Mouse (Mus musculus) forebrain, embryonic 15.5 days (tissue): ENCODE measurements around the gene Aim2. TPM values are rescaled to one million over a fixed set of nuclear protein-coding genes. Genes with fewer than 3 reads are reported as not detected.
"Not testable (repeated sequence)": the region's sequence is repeated elsewhere in the genome, so short reads cannot be mapped to it uniquely, and the experiment has no call there.

Experiments used
- ATAC-seq: fragments of 200-750 bp; cut with Nextera tagmentation; replicated peaks from 2 replicates; pipeline ENCODE4 v1.8.0; 2017; ENCODE audit warnings: mild to moderate bottlenecking, moderate TSS enrichment, moderate library complexity
- H3K27ac ChIP-seq: fragments of 300-500 bp; sonication (generic); replicated peaks from 2 replicates; pipeline ENCODE4 v1.5.1; 2015; ENCODE audit warnings: mild to moderate bottlenecking, inconsistent platforms
- H3K27me3 ChIP-seq: fragments of 300-500 bp; sonication (generic); 2 replicates; pipeline ENCODE4 v1.6.1; 2015; ENCODE audit warnings: inconsistent platforms
- H3K36me3 ChIP-seq: fragments of 300-500 bp; sonication (generic); 2 replicates; pipeline ENCODE4 v1.6.1; 2015; ENCODE audit warnings: mild to moderate bottlenecking, inconsistent platforms
- H3K4me1 ChIP-seq: fragments of 300-500 bp; sonication (generic); 2 replicates; pipeline ENCODE4 v1.6.1; 2015; ENCODE audit warnings: inconsistent platforms
- H3K4me2 ChIP-seq: fragments of 300-500 bp; sonication (generic); replicated peaks from 2 replicates; pipeline ENCODE4 v1.6.1; 2015; ENCODE audit warnings: mild to moderate bottlenecking, inconsistent platforms
- H3K4me3 ChIP-seq: fragments of 300-500 bp; sonication (generic); 2 replicates; pipeline ENCODE4 v1.5.1; 2015; ENCODE audit warnings: mild to moderate bottlenecking, inconsistent platforms
- H3K9ac ChIP-seq: fragments of 300-500 bp; sonication (generic); replicated peaks from 2 replicates; pipeline ENCODE4 v1.6.1; 2015; ENCODE audit warnings: mild to moderate bottlenecking, inconsistent platforms
- H3K9me3 ChIP-seq: fragments of 300-500 bp; sonication (generic); 2 replicates; pipeline ENCODE4 v1.6.1; 2016; ENCODE audit warnings: inconsistent platforms
- WGBS: fragments of 180-500 bp; shearing (Covaris S2); methylation state at CpG from one replicate; pipeline ENCODE4 v1.1.7; 2015; ENCODE audit warnings: mixed read lengths; 5-methylcytosine and 5-hydroxymethylcytosine counted together
- polyA plus RNA-seq: library from polyadenylated mRNA; unstranded; fragments of >200 nt; fragmentation: Nextera tagmentation; extraction: Ambion mirVana; gene quantifications from 2 replicates; pipeline ENCODE4 v1.2.1, GENCODE M21; 2015

Aim2 gene
- 3.5 and 4.3 TPM in 2 replicates for polyA plus RNA-seq

DNA sequence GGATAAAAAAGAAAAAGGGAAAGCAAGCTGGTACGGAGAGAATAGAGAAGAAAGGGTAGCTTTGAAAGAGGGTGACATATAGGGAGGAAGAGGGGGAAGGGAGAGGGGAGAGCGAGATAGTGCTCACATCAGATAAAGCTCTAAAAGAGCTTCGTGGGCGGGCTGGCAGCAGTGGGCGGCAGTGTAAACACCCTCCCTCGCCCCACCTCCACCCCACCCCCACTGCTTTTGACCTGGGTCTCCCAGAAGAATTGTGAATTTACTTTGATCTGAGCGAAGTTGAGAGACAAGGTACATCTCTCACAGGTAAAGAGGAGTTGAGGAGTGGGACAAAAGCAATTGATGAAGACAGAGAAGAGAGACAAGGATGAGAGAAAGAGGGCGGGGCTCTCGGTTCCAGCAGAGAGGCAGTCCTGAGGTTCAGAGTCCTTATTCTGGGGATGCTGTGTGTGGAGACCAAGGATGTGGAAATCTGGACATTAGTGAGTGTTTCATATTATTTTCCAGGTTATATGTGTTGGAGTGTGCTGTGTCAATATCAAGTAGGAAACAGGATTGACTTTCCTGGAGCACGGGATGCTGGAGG, at the start of gene Aim2:
Gene Aim2 (plus strand): TSS at position 508 of the 586 bp plus-strand sequence.
- H3K4me3 ChIP-seq: peak within 1 kb of the TSS; percentile 38
- peaks cover 21% of the 10 kb centered on the region for H3K4me1 ChIP-seq
- no peak within 1 kb of the TSS for H3K27ac ChIP-seq
- WGBS: 8% methylated on average over 9 of the region's 10 CpGs
- peaks cover 16% of the 10 kb centered on the region for H3K36me3 ChIP-seq
- H3K27me3 ChIP-seq: no peaks in the 10 kb centered on the region
- H3K9me3 ChIP-seq: no peaks in the 10 kb centered on the region
- ATAC-seq: peak; percentile 60
- H3K4me2 ChIP-seq: peak within 1 kb of the TSS; percentile 47
- H3K9ac ChIP-seq: peak within 1 kb of the TSS; percentile 35

- H3K27ac ChIP-seq, H3K27me3 ChIP-seq, H3K9ac ChIP-seq, H3K36me3 ChIP-seq, ATAC-seq, H3K9me3 ChIP-seq, H3K4me1 ChIP-seq, H3K4me3 ChIP-seq, H3K4me2 ChIP-seq: not testable (repeated sequence)
- 66% methylated on average over 3 of the region's 3 CpGs for WGBS
These were observed 47.9 kb upstream of the Aim2 start for GRCm38 (mm10) chr1:173302795-173303194.

- not testable (repeated sequence) for H3K27me3 ChIP-seq, ATAC-seq, H3K4me1 ChIP-seq, H3K9me3 ChIP-seq, H3K27ac ChIP-seq, H3K4me3 ChIP-seq, H3K36me3 ChIP-seq, H3K9ac ChIP-seq, H3K4me2 ChIP-seq
- 86% methylated on average over 7 of the region's 7 CpGs for WGBS
These were observed 37.1 kb upstream of the Aim2 start for GRCm38 (mm10) chr1:173313535-173314050.

DNA sequence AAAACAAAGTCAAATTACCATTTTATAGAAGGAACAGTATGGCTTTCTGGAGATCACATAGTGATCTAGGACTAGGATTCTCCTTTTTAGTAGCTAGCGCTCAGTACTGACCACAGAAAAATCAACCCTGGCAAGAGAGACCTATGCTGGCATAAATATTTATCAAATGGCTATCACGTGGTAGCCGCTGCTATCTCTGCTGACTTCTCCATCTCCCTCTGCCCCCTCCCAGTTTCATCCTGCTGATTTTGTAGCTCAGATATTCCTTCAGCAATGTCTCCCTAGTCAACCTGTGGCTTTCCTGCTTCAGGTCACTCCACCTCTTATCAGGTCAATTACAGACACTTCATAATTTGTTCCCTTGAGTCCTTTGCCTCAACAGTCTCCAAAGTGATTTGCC, 35.0 kb upstream of the Aim2 start:
- H3K36me3 ChIP-seq: no peaks in the 10 kb centered on the region
- no peaks in the 10 kb centered on the region for H3K27me3 ChIP-seq
- H3K4me3 ChIP-seq: no peak overlapping the region
- H3K4me1 ChIP-seq: no peaks in the 10 kb centered on the region
- no peak overlapping the region for H3K9ac ChIP-seq
- WGBS: 92% methylated on average over 3 of the region's 3 CpGs
- no peak overlapping the region for H3K27ac ChIP-seq
- no peaks in the 10 kb centered on the region for H3K9me3 ChIP-seq
- no peak for ATAC-seq
- H3K4me2 ChIP-seq: no peak overlapping the region

- Histone ChIP-seq H3K9ac (no peak overlapping the region), H3K9me3 (no peaks in the 10 kb centered on the region), H3K27me3 (no peaks in the 10 kb centered on the region), H3K4me3 (no peak overlapping the region), H3K36me3 (no peaks in the 10 kb centered on the region), H3K27ac (no peak overlapping the region), H3K4me2 (no peak overlapping the region), H3K4me1 (peaks cover 3% of the 10 kb centered on the region; the same call in 1 of the 2 replicates)
- ATAC-seq: no peak
- WGBS: 93% methylated on average over 2 of the region's 2 CpGs
These were observed 32.7 kb upstream of the Aim2 start for GRCm38 (mm10) chr1:173317925-173318477.

DNA sequence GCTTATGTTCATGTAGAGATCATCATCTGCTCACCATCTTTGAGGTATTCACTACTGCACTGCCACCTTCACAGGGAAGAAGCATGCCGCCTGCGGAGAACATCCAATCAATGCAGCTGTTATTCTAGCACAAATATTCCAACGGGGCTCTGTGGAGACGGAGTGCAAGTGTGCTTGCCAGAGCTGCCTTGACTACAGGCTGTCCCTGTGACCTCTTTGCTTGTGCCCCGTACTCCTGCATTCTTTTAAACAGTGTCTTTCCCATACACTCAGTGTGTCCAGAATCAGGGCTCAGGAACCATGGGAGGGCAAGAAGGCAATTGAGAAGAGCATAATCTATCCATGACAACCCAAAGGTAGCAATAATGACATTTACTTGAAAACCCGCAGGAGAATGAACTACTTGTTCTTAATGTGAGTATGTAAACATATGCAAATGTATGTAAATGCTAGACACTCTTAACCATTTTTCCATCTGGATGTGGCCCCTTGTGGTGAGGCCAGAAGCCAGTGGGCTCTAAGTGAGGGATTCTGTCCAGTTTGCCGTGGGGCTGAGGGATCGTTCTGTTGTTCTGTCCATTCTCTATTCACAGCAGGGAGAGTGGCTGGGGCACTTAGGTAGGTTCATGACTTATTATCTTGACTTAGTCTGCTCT, 29.0 kb upstream of the Aim2 start:
- no peaks in the 10 kb centered on the region for H3K27me3 ChIP-seq
- no peaks in the 10 kb centered on the region for H3K9me3 ChIP-seq
- WGBS: 42% methylated on average over 8 of the region's 8 CpGs
- peaks cover 3% of the 10 kb centered on the region; the same call in 1 of the 2 replicates for H3K4me1 ChIP-seq
- no peaks in the 10 kb centered on the region for H3K36me3 ChIP-seq
- H3K27ac ChIP-seq: no peak overlapping the region
- ATAC-seq: no peak; the same call in 1 of the 2 replicates
- no peak overlapping the region for H3K9ac ChIP-seq
- H3K4me2 ChIP-seq: no peak overlapping the region
- no peak overlapping the region for H3K4me3 ChIP-seq

- H3K27me3 ChIP-seq: no peaks in the 10 kb centered on the region
- peaks cover 3% of the 10 kb centered on the region; the same call in 1 of the 2 replicates for H3K4me1 ChIP-seq
- no peaks in the 10 kb centered on the region for H3K9me3 ChIP-seq
- no peak overlapping the region for H3K27ac ChIP-seq
- ATAC-seq: no peak
- H3K4me2 ChIP-seq: no peak overlapping the region
- H3K4me3 ChIP-seq: no peak overlapping the region
- 62% methylated on average over 6 of the region's 6 CpGs for WGBS
- no peaks in the 10 kb centered on the region for H3K36me3 ChIP-seq
- no peak overlapping the region for H3K9ac ChIP-seq
These were observed 28.4 kb upstream of the Aim2 start for GRCm38 (mm10) chr1:173322249-173322627.

DNA sequence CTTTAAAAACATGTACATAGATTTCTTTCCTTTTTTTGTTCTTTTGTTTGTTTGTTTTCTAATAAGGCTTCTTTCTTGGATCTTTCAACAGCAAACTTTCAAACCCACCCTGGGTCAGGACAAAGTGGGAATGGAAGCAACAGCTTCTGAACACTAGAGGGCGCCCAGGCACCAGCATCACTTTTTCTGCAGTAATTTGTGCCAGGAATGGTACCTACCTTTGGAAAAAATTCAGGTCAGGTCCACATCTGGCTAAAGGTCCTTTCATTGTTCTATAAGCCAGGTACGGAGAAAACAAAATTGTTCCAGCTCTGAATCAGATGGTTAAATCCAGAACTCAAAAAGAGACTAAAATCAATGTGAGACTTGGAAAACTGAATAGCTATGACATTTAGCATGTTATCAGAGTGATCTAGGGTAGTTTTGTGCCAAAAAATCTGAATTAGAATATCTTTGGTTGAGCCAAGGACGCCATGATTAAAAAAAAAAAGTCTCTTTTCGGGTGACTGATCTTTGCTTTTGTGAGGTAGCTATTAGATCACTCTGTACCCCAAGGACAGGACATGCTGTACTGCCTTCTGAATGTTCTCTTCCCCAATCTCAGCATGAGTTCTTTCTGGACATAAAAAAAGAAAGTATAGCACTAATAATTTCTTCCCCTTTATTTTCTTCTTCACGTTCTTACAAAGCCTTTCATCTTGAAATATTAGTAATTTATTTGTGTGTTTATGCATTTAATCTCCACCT, 26.7 kb upstream of the Aim2 start:
- Histone ChIP-seq H3K9ac (no peak overlapping the region), H3K27me3 (no peaks in the 10 kb centered on the region), H3K4me2 (no peak overlapping the region), H3K4me3 (no peak overlapping the region), H3K27ac (no peak overlapping the region), H3K4me1 (peaks cover 11% of the 10 kb centered on the region), H3K36me3 (no peaks in the 10 kb centered on the region), H3K9me3 (no peaks in the 10 kb centered on the region)
- no peak for ATAC-seq
- WGBS: 33% methylated on average over 5 of the region's 5 CpGs

GRCm38 (mm10) chr1:173324961-173325360, 25.7 kb upstream of the Aim2 start:
- Histone ChIP-seq H3K27me3 (no peaks in the 10 kb centered on the region), H3K4me3 (no peak overlapping the region), H3K9me3 (no peaks in the 10 kb centered on the region), H3K9ac (no peak overlapping the region), H3K4me2 (no peak overlapping the region), H3K36me3 (no peaks in the 10 kb centered on the region), H3K4me1 (peaks cover 11% of the 10 kb centered on the region), H3K27ac (no peak overlapping the region)
- 45% methylated on average over 4 of the region's 4 CpGs for WGBS
- ATAC-seq: no peak

DNA sequence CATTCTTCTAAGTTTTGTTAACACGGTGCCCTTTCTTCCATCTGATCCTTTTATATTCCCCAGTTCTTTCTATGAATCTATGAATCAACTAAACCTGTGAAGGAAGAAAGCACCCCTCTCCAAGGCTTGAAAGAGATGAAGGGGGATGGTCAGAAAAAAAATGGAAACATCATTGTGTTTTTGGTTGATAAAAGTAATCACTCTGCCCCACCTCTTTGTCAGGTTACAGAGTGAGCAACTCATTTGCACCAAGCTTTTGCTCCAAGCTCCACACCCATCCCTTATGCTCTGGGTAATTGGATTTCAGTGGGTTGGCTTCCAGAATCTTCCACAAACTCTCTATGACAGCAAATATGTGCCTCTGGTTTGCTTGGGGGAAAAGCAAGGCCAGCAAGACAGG, 25.3 kb upstream of the Aim2 start:
- no peak overlapping the region for H3K4me3 ChIP-seq
- no peaks in the 10 kb centered on the region for H3K9me3 ChIP-seq
- H3K27ac ChIP-seq: no peak overlapping the region
- no peak overlapping the region for H3K4me2 ChIP-seq
- H3K36me3 ChIP-seq: no peaks in the 10 kb centered on the region
- H3K9ac ChIP-seq: no peak overlapping the region
- no peak for ATAC-seq
- WGBS: 90% methylated on average over 1 of the region's 1 CpGs
- H3K27me3 ChIP-seq: no peaks in the 10 kb centered on the region
- H3K4me1 ChIP-seq: peaks cover 11% of the 10 kb centered on the region

GRCm38 (mm10) chr1:173326552-173326951, 24.1 kb upstream of the Aim2 start:
- H3K9ac ChIP-seq: no peak overlapping the region
- H3K4me1 ChIP-seq: peaks cover 10% of the 10 kb centered on the region
- no peak for ATAC-seq
- no peaks in the 10 kb centered on the region for H3K36me3 ChIP-seq
- H3K27me3 ChIP-seq: no peaks in the 10 kb centered on the region
- H3K4me3 ChIP-seq: no peak overlapping the region
- 64% methylated on average over 1 of the region's 1 CpGs for WGBS
- no peaks in the 10 kb centered on the region for H3K9me3 ChIP-seq
- no peak overlapping the region for H3K4me2 ChIP-seq
- H3K27ac ChIP-seq: no peak overlapping the region

DNA sequence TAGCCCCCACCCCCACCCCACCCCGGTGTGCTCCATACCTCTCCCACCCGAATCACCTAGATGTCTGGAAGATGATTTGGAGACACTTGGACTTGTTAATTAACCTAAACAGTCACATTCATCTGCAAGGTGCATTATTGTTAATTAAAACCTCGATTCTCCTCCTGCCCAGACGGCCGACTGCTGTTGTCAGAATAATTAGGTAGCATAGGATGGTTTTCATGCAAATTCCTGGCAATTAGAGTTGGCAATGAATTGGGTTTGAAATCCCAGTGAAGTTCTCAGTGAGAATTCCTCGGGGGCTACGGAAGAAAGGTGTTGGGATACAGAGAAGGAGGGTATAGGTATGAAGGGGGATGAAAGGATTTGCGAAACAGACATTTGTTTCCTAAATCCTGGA, 22.2 kb upstream of the Aim2 start:
- Histone ChIP-seq H3K4me2 (no peak overlapping the region), H3K4me1 (peaks cover 8% of the 10 kb centered on the region), H3K4me3 (no peak overlapping the region), H3K9me3 (no peaks in the 10 kb centered on the region), H3K27ac (no peak overlapping the region), H3K36me3 (no peaks in the 10 kb centered on the region), H3K9ac (no peak overlapping the region), H3K27me3 (no peaks in the 10 kb centered on the region)
- ATAC-seq: peak; percentile 11; the same call in 1 of the 2 replicates
- 20% methylated on average over 8 of the region's 8 CpGs for WGBS
